Mouse (Mus musculus) spleen, postnatal 0 days (tissue): ENCODE data around the gene Arhgap23. TPM values are rescaled to one million over a fixed set of nuclear protein-coding genes. Genes with fewer than 3 reads are reported as not detected.

Experiments
- polyA plus RNA-seq: library from polyadenylated mRNA; unstranded; fragments of >200 nt; fragmentation: Nextera tagmentation; extraction: Ambion mirVana; gene quantifications from 2 replicates; pipeline ENCODE4 v1.2.1, GENCODE M21; 2015

The Arhgap23 gene
- polyA plus RNA-seq, result 14.7 and 15.7 TPM in 2 replicates

GRCm38 (mm10) chr11:97415330-97415711, at the start of gene Arhgap23:
TSS of gene Arhgap23 (plus strand) at chr11:97415533.

GRCm38 (mm10) chr11:97499865-97500719, 84.8 kb downstream of the Arhgap23 start, which contains the start of gene 4933428G20Rik:
TSS of gene 4933428G20Rik (minus strand) at chr11:97500340.

Other genes with a start within 250 kb of the Arhgap23 start
- gene Kpnb1, start 227.7 kb upstream of the Arhgap23 start, polyA plus RNA-seq, result 27.6 and 28.1 TPM in 2 replicates
- 26.6 and 32.3 TPM in 2 replicates for gene Npepps, start 134.9 kb upstream of the Arhgap23 start, polyA plus RNA-seq
- gene Mrpl45, start 99.8 kb upstream of the Arhgap23 start, polyA plus RNA-seq, result 24.8 TPM in 2 replicates
- gene Gpr179, start 63.5 kb upstream of the Arhgap23 start, polyA plus RNA-seq, result 0.04 and 0.05 TPM in 2 replicates
- gene Socs7, start 53.0 kb upstream of the Arhgap23 start, polyA plus RNA-seq, result 1.8 and 1.9 TPM in 2 replicates
- gene 4933428G20Rik, start 84.8 kb downstream of the Arhgap23 start, polyA plus RNA-seq, result 1.8 and 2.1 TPM in 2 replicates
- gene Srcin1, start 160.7 kb downstream of the Arhgap23 start, polyA plus RNA-seq, result 0.05 and 0.06 TPM in 2 replicates
- 0.35 and 0.96 TPM in 2 replicates for gene Epop, start 214.2 kb downstream of the Arhgap23 start, polyA plus RNA-seq
- 0.85 and 1.2 TPM in 2 replicates for gene Mllt6, start 247.9 kb downstream of the Arhgap23 start, polyA plus RNA-seq